ENCODE assay signal across 20 mouse cellular contexts in the genomic region with DNA sequence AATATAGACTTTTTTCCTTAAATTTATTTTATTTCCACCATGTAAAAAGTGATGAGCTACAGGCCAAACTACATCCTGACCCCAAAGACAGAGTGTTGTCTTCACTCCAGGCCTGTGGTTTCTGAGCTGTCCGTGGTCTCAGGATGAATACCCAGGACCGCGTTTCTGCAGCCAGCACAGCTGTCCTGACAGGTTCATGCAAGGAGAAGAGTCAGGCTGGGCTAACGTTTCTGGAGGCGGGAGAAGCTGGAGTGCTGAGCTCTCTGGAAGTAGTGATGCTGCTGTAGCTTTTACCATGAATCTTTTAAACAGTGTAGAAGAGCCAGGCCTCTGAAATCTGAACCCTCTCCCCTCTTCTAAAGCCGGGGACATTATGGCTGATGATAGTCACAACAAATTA.
"Had no signal": no experiment of that assay in that cellular context is flagged by ENCODE, and none has a peak within 500 bp of the region (broad histone marks: within the 10 kb centered on the region; RNA-seq: fewer than 3 reads in every experiment).

No protein-coding gene starts in this region.

- DNase-seq: kidney, adult 9 months; kidney, postnatal 14 days; kidney, postnatal 4 days; left cerebral cortex, postnatal 4 days; liver, postnatal 0 days; lung, embryonic 14.5 days; thymus, adult 2 months; thymus, postnatal 14 days; thymus, postnatal 4 days had no signal

- H3K27ac ChIP-seq: limb, embryonic 12.5 days; limb, embryonic 15.5 days; liver, embryonic 14.5 days; macrophage; midbrain, embryonic 12.5 days; midbrain, embryonic 15.5 days; stomach, postnatal 0 days had no signal

- H3K4me1 ChIP-seq: limb, embryonic 12.5 days; limb, embryonic 15.5 days; midbrain, embryonic 12.5 days; midbrain, embryonic 15.5 days had no signal

- H3K9ac ChIP-seq: limb, embryonic 12.5 days; limb, embryonic 15.5 days; liver, embryonic 14.5 days; liver, postnatal 0 days; lung, embryonic 14.5 days; midbrain, embryonic 12.5 days; midbrain, embryonic 15.5 days had no signal

- ATAC-seq: intestine, postnatal 0 days; liver, postnatal 0 days; lung, postnatal 0 days; midbrain, embryonic 15.5 days had no signal

- H3K4me2 ChIP-seq: limb, embryonic 12.5 days; limb, embryonic 15.5 days; liver, embryonic 11.5 days; lung, embryonic 14.5 days; midbrain, embryonic 12.5 days; midbrain, embryonic 15.5 days had no signal

- H3K9me3 ChIP-seq: limb, embryonic 12.5 days; limb, embryonic 15.5 days; megakaryocyte, embryonic 14.5 days; midbrain, embryonic 12.5 days; midbrain, embryonic 15.5 days had no signal

- H3K27me3 ChIP-seq: limb, embryonic 12.5 days; limb, embryonic 15.5 days; megakaryocyte, embryonic 14.5 days; midbrain, embryonic 12.5 days; midbrain, embryonic 15.5 days had no signal

- H3K4me3 ChIP-seq: limb, embryonic 12.5 days; limb, embryonic 15.5 days; megakaryocyte, embryonic 14.5 days; midbrain, embryonic 12.5 days; midbrain, embryonic 15.5 days had no signal

- H3K36me3 ChIP-seq: limb, embryonic 12.5 days; limb, embryonic 15.5 days; midbrain, embryonic 12.5 days; midbrain, embryonic 15.5 days had no signal
